Mouse (Mus musculus) liver, adult 2 months (tissue): ENCODE measurements around the gene Ddx60. TPM values are rescaled to one million over a fixed set of nuclear protein-coding genes. Genes with fewer than 3 reads are reported as not detected.
A peak's percentile ranks its signal among the peaks of the same experiment; 100 is the strongest.
"Not testable (repeated sequence)": the region's sequence is repeated elsewhere in the genome, so short reads cannot be mapped to it uniquely, and the experiment has no call there.

ENCODE experiments used
- DNase-seq: peaks from one replicate; pipeline ENCODE4 v3.0.0-alpha.2; 2011; ENCODE audit warnings: low read depth, low spot score; ENCODE audit errors: extremely low read depth
- H3K27ac ChIP-seq: fragments of 200-500 bp; replicated peaks from 2 replicates; pipeline ENCODE4 v1.5.1; 2012; ENCODE audit warnings: low read depth, mild to moderate bottlenecking, control low read depth, inconsistent platforms, low read length; ENCODE audit not compliant: insufficient read depth
- H3K27me3 ChIP-seq: fragments of 200-500 bp; 2 replicates; pipeline ENCODE4 v1.6.1; 2012; ENCODE audit warnings: mild to moderate bottlenecking, moderate library complexity, low read length, inconsistent platforms; ENCODE audit not compliant: control insufficient read depth, insufficient read depth
- H3K36me3 ChIP-seq: fragments of 200-500 bp; 2 replicates; pipeline ENCODE4 v1.6.1; 2012; ENCODE audit warnings: low read length, inconsistent platforms; ENCODE audit not compliant: control insufficient read depth, insufficient read depth
- H3K4me1 ChIP-seq: fragments of 200-500 bp; 2 replicates; pipeline ENCODE4 v1.6.1; 2011; ENCODE audit warnings: low read length; ENCODE audit not compliant: control insufficient read depth, insufficient read depth
- H3K4me3 ChIP-seq: fragments of 200-500 bp; 2 replicates; pipeline ENCODE4 v1.5.1; 2011; ENCODE audit warnings: low read depth, mild to moderate bottlenecking, control low read depth, low read length, moderate library complexity; ENCODE audit not compliant: insufficient read depth
- H3K79me2 ChIP-seq: fragments of 200-500 bp; 2 replicates; pipeline ENCODE4 v1.6.1; 2012; ENCODE audit warnings: inconsistent platforms, mild to moderate bottlenecking, low read length, moderate library complexity; ENCODE audit not compliant: control insufficient read depth, insufficient read depth
- H3K9ac ChIP-seq: fragments of 200-500 bp; 2 replicates; pipeline ENCODE4 v1.6.1; 2012; ENCODE audit warnings: low read depth, mild to moderate bottlenecking, control low read depth, inconsistent platforms, low read length
- CTCF ChIP-seq: fragments of 200-500 bp; IDR thresholded peaks from 2 replicates; pipeline ENCODE4 v1.5.1; 2011; ENCODE audit warnings: low read depth, low read length, control low read depth
- POLR2A ChIP-seq: fragments of 200-500 bp; IDR thresholded peaks from 2 replicates; pipeline ENCODE4 v1.6.1; 2011; ENCODE audit warnings: low read length, control low read depth; ENCODE audit not compliant: insufficient read depth; ENCODE audit errors: extremely low read depth
- WGBS: fragments of 180-500 bp; shearing (Covaris S2); methylation state at CpG from one replicate; pipeline ENCODE4 v1.1.7; 2018; 5-methylcytosine and 5-hydroxymethylcytosine counted together
- polyA plus RNA-seq: library from polyadenylated mRNA; depleted of rRNA; stranded (reverse); fragments of >200 nt; gene quantifications from 2 replicates; pipeline ENCODE4 v1.2.3, GENCODE M21; 2012
- total RNA-seq: library from RNA; depleted of rRNA; stranded (reverse); fragments of >200 nt; gene quantifications from 2 replicates; pipeline ENCODE4 v1.2.3, GENCODE M21; 2014

Ddx60 gene
- total and polyA plus RNA-seq, 2 experiments: 1.4 to 9.1 TPM

- WGBS: 73% methylated on average over 7 of the region's 7 CpGs
- Histone ChIP-seq H3K4me1 (no peaks in the 10 kb centered on the region), H3K9ac (no peak overlapping the region), H3K27ac (no peak overlapping the region), H3K79me2 (no peaks in the 10 kb centered on the region), H3K4me3 (no peak overlapping the region), H3K36me3 (no peaks in the 10 kb centered on the region), H3K27me3 (no peaks in the 10 kb centered on the region)
- no peak for TF ChIP-seq POLR2A
- TF ChIP-seq CTCF: no peak
- DNase-seq: peak; percentile 51
Measured at GRCm38 (mm10) chr8:61920389-61920788, 7.5 kb upstream of the Ddx60 start.

GRCm38 (mm10) chr8:61921454-61922054 is 6.3 kb upstream of the Ddx60 start:
- no peaks in the 10 kb centered on the region for H3K27me3 ChIP-seq
- H3K4me3 ChIP-seq: no peak overlapping the region
- WGBS: 84% methylated on average over 10 of the region's 10 CpGs
- DNase-seq: no peak
- H3K27ac ChIP-seq: no peak overlapping the region
- no peaks in the 10 kb centered on the region for H3K79me2 ChIP-seq
- no peaks in the 10 kb centered on the region for H3K36me3 ChIP-seq
- H3K9ac ChIP-seq: no peak overlapping the region
- TF ChIP-seq POLR2A (no peak), CTCF (no peak)
- no peaks in the 10 kb centered on the region for H3K4me1 ChIP-seq

GRCm38 (mm10) chr8:61924518-61924917 is 3.4 kb upstream of the Ddx60 start:
- H3K79me2 ChIP-seq: no peaks in the 10 kb centered on the region; the same call in 1 of the 2 replicates
- peaks cover 5% of the 10 kb centered on the region for H3K4me1 ChIP-seq
- H3K9ac ChIP-seq: no peak overlapping the region
- no peak for DNase-seq
- no peak for TF ChIP-seq POLR2A
- TF ChIP-seq CTCF: no peak
- no peaks in the 10 kb centered on the region for H3K36me3 ChIP-seq
- H3K4me3 ChIP-seq: no peak overlapping the region
- H3K27me3 ChIP-seq: no peaks in the 10 kb centered on the region
- H3K27ac ChIP-seq: no peak overlapping the region
- 98% methylated on average over 1 of the region's 1 CpGs for WGBS

GRCm38 (mm10) chr8:61933243-61933642 is 5.4 kb downstream of the Ddx60 start:
- H3K27ac ChIP-seq: no peak overlapping the region
- H3K36me3 ChIP-seq: no peaks in the 10 kb centered on the region
- no peak for DNase-seq
- H3K9ac ChIP-seq: no peak overlapping the region
- H3K4me3 ChIP-seq: no peak overlapping the region
- no peaks in the 10 kb centered on the region for H3K27me3 ChIP-seq
- H3K4me1 ChIP-seq: peaks cover 2% of the 10 kb centered on the region; the same call in 1 of the 2 replicates
- no peak for TF ChIP-seq CTCF
- no peak for TF ChIP-seq POLR2A
- H3K79me2 ChIP-seq: no peaks in the 10 kb centered on the region; the same call in 1 of the 2 replicates
- 31% methylated on average over 2 of the region's 2 CpGs for WGBS

GRCm38 (mm10) chr8:61937576-61937975 is 9.7 kb downstream of the Ddx60 start:
- Histone ChIP-seq H3K79me2 (no peaks in the 10 kb centered on the region), H3K9ac (no peak overlapping the region), H3K27me3 (no peaks in the 10 kb centered on the region), H3K4me3 (no peak overlapping the region), H3K36me3 (peaks cover 11% of the 10 kb centered on the region), H3K4me1 (no peaks in the 10 kb centered on the region), H3K27ac (no peak overlapping the region)
- 95% methylated on average over 2 of the region's 2 CpGs for WGBS
- DNase-seq: no peak
- TF ChIP-seq POLR2A: no peak
- no peak for TF ChIP-seq CTCF

- H3K27me3 ChIP-seq, H3K9ac ChIP-seq, H3K27ac ChIP-seq, DNase-seq, H3K4me3 ChIP-seq, H3K79me2 ChIP-seq, H3K4me1 ChIP-seq: not testable (repeated sequence)
- 88% methylated on average over 4 of the region's 4 CpGs for WGBS
- H3K36me3 ChIP-seq: peaks cover 14% of the 10 kb centered on the region
Measured at GRCm38 (mm10) chr8:61964591-61965375, 36.9 kb downstream of the Ddx60 start.
